Mouse (Mus musculus): ENCODE data around the gene Dnah6.
A peak's percentile ranks its signal among the peaks of the same experiment; 100 is the strongest.

Dnah6 gene

GRCm38 (mm10) chr6:73003601-73004000, 217.8 kb downstream of the Dnah6 start:
- no peak for DNase-seq (ENCODE audit: low read depth, low spot score)

GRCm38 (mm10) chr6:73002391-73002790, 219.1 kb downstream of the Dnah6 start:
- Histone ChIP-seq H3K27me3 (ENCODE audit: control insufficient read depth, insufficient read depth, low read length, poor library complexity, severe bottlenecking) (no peaks in the 10 kb centered on the region), H3K36me3 (ENCODE audit: control insufficient read depth, insufficient read depth, low read length, poor library complexity, severe bottlenecking) (no peaks in the 10 kb centered on the region)
- DNase-seq (ENCODE audit: low read depth, low spot score), result no peak

More at GRCm38 (mm10) chr6:73003601-73004000, 217.8 kb downstream of the Dnah6 start:
- H3K36me3 ChIP-seq (ENCODE audit: control insufficient read depth, insufficient read depth, low read length, poor library complexity, severe bottlenecking), result no peaks in the 10 kb centered on the region
- no peaks in the 10 kb centered on the region for H3K27me3 ChIP-seq (ENCODE audit: control insufficient read depth, insufficient read depth, low read length, poor library complexity, severe bottlenecking)

GRCm38 (mm10) chr6:72998809-72999208, 222.6 kb downstream of the Dnah6 start:
- H3K27me3 ChIP-seq (ENCODE audit: control insufficient read depth, insufficient read depth, low read length, poor library complexity, severe bottlenecking), result no peaks in the 10 kb centered on the region; the same call in 1 of the 2 replicates
- DNase-seq (ENCODE audit: low read depth, low spot score), result no peak
- no peaks in the 10 kb centered on the region for H3K36me3 ChIP-seq (ENCODE audit: control insufficient read depth, insufficient read depth, low read length, poor library complexity, severe bottlenecking)

- DNase-seq (ENCODE audit: low read depth, low spot score), result no peak
- H3K36me3 ChIP-seq (ENCODE audit: control insufficient read depth, insufficient read depth, low read length, poor library complexity, severe bottlenecking), result no peaks in the 10 kb centered on the region
- H3K27me3 ChIP-seq (ENCODE audit: control insufficient read depth, insufficient read depth, low read length, poor library complexity, severe bottlenecking), result no peaks in the 10 kb centered on the region; the same call in 1 of the 2 replicates
Observed at GRCm38 (mm10) chr6:72993688-72994082, 227.8 kb downstream of the Dnah6 start.

GRCm38 (mm10) chr6:72993054-72993687, 228.3 kb downstream of the Dnah6 start:
- Histone ChIP-seq H3K36me3 (ENCODE audit: control insufficient read depth, insufficient read depth, low read length, poor library complexity, severe bottlenecking) (no peaks in the 10 kb centered on the region), H3K27me3 (ENCODE audit: control insufficient read depth, insufficient read depth, low read length, poor library complexity, severe bottlenecking) (no peaks in the 10 kb centered on the region; the same call in 1 of the 2 replicates)
- DNase-seq (ENCODE audit: low read depth, low spot score), result no peak

- Histone ChIP-seq H3K36me3 (ENCODE audit: control insufficient read depth, insufficient read depth, low read length, poor library complexity, severe bottlenecking) (no peaks in the 10 kb centered on the region), H3K27me3 (ENCODE audit: control insufficient read depth, insufficient read depth, low read length, poor library complexity, severe bottlenecking) (no peaks in the 10 kb centered on the region; the same call in 1 of the 2 replicates)
- DNase-seq (ENCODE audit: low read depth, low spot score), result peak; percentile 63
Observed at GRCm38 (mm10) chr6:72990206-72990605, 231.2 kb downstream of the Dnah6 start.

- DNase-seq (ENCODE audit: low read depth, low spot score), result no peak
- Histone ChIP-seq H3K36me3 (ENCODE audit: control insufficient read depth, insufficient read depth, low read length, poor library complexity, severe bottlenecking) (no peaks in the 10 kb centered on the region), H3K27me3 (ENCODE audit: control insufficient read depth, insufficient read depth, low read length, poor library complexity, severe bottlenecking) (no peaks in the 10 kb centered on the region; the same call in 1 of the 2 replicates)
Observed at GRCm38 (mm10) chr6:72989028-72989736, 232.3 kb downstream of the Dnah6 start.

GRCm38 (mm10) chr6:72982506-72982905, 238.9 kb downstream of the Dnah6 start:
- H3K27me3 ChIP-seq (ENCODE audit: control insufficient read depth, insufficient read depth, low read length, poor library complexity, severe bottlenecking), result no peaks in the 10 kb centered on the region
- DNase-seq (ENCODE audit: low read depth, low spot score), result no peak
- H3K36me3 ChIP-seq (ENCODE audit: control insufficient read depth, insufficient read depth, low read length, poor library complexity, severe bottlenecking), result no peaks in the 10 kb centered on the region

GRCm38 (mm10) chr6:72981851-72982250, 239.6 kb downstream of the Dnah6 start:
- DNase-seq (ENCODE audit: low read depth, low spot score), result no peak
- no peaks in the 10 kb centered on the region for H3K36me3 ChIP-seq (ENCODE audit: control insufficient read depth, insufficient read depth, low read length, poor library complexity, severe bottlenecking)
- no peaks in the 10 kb centered on the region for H3K27me3 ChIP-seq (ENCODE audit: control insufficient read depth, insufficient read depth, low read length, poor library complexity, severe bottlenecking)

- DNase-seq (ENCODE audit: low read depth, low spot score), result no peak
- Histone ChIP-seq H3K36me3 (ENCODE audit: control insufficient read depth, insufficient read depth, low read length, poor library complexity, severe bottlenecking) (no peaks in the 10 kb centered on the region), H3K27me3 (ENCODE audit: control insufficient read depth, insufficient read depth, low read length, poor library complexity, severe bottlenecking) (no peaks in the 10 kb centered on the region)
Observed at GRCm38 (mm10) chr6:72981124-72981651, 240.3 kb downstream of the Dnah6 start.

GRCm38 (mm10) chr6:72976866-72977265, 244.6 kb downstream of the Dnah6 start:
- Histone ChIP-seq H3K36me3 (ENCODE audit: control insufficient read depth, insufficient read depth, low read length, poor library complexity, severe bottlenecking) (no peaks in the 10 kb centered on the region), H3K27me3 (ENCODE audit: control insufficient read depth, insufficient read depth, low read length, poor library complexity, severe bottlenecking) (no peaks in the 10 kb centered on the region)
- DNase-seq (ENCODE audit: low read depth, low spot score), result no peak

- H3K36me3 ChIP-seq (ENCODE audit: control insufficient read depth, insufficient read depth, low read length, poor library complexity, severe bottlenecking), result no peaks in the 10 kb centered on the region
- DNase-seq (ENCODE audit: low read depth, low spot score), result no peak
Observed at GRCm38 (mm10) chr6:72971074-72971473, 250.4 kb downstream of the Dnah6 start.

GRCm38 (mm10) chr6:72969787-72970186, 251.7 kb downstream of the Dnah6 start:
- Histone ChIP-seq H3K36me3 (ENCODE audit: control insufficient read depth, insufficient read depth, low read length, poor library complexity, severe bottlenecking) (no peaks in the 10 kb centered on the region), H3K27me3 (ENCODE audit: control insufficient read depth, insufficient read depth, low read length, poor library complexity, severe bottlenecking) (no peaks in the 10 kb centered on the region)
- no peak for DNase-seq (ENCODE audit: low read depth, low spot score)

More at GRCm38 (mm10) chr6:72971074-72971473, 250.4 kb downstream of the Dnah6 start:
- no peaks in the 10 kb centered on the region for H3K27me3 ChIP-seq (ENCODE audit: control insufficient read depth, insufficient read depth, low read length, poor library complexity, severe bottlenecking)

Measured in splenic B cell, adult 2 months (primary cell).